Mouse (Mus musculus) lung, embryonic 15.5 days (tissue): Measurements from ENCODE around the gene Epas1. TPM values are rescaled to one million over a fixed set of nuclear protein-coding genes. Genes with fewer than 3 reads are reported as not detected.

Source experiments
- ATAC-seq: fragments of 200-750 bp; cut with Nextera tagmentation; 2 replicates; pipeline ENCODE4 v1.8.0; 2017; ENCODE audit warnings: moderate number of reproducible peaks, borderline replicate concordance; ENCODE audit not compliant: low FRiP score, low TSS enrichment; ENCODE audit errors: extremely low read depth
- H3K27ac ChIP-seq: fragments of 300-500 bp; sonication (generic); 2 replicates; pipeline ENCODE4 v1.5.1; 2015; ENCODE audit warnings: moderate library complexity, mild to moderate bottlenecking, inconsistent platforms
- H3K27me3 ChIP-seq: fragments of 300-500 bp; sonication (generic); 2 replicates; pipeline ENCODE4 v1.6.1; 2015; ENCODE audit warnings: inconsistent platforms
- H3K36me3 ChIP-seq: fragments of 300-500 bp; sonication (generic); 2 replicates; pipeline ENCODE4 v1.6.1; 2015; ENCODE audit warnings: inconsistent platforms
- H3K4me1 ChIP-seq: fragments of 300-500 bp; sonication (generic); 2 replicates; pipeline ENCODE4 v1.6.1; 2015; ENCODE audit warnings: inconsistent platforms
- H3K4me2 ChIP-seq: fragments of 300-500 bp; sonication (generic); 2 replicates; pipeline ENCODE4 v1.6.1; 2015; ENCODE audit warnings: inconsistent platforms, mild to moderate bottlenecking, moderate library complexity
- H3K4me3 ChIP-seq: fragments of 300-500 bp; sonication (generic); 2 replicates; pipeline ENCODE4 v1.5.1; 2015; ENCODE audit warnings: mild to moderate bottlenecking, inconsistent platforms
- H3K9ac ChIP-seq: fragments of 300-500 bp; sonication (generic); 2 replicates; pipeline ENCODE4 v1.6.1; 2015; ENCODE audit warnings: inconsistent platforms
- H3K9me3 ChIP-seq: fragments of 300-500 bp; sonication (generic); 2 replicates; pipeline ENCODE4 v1.6.1; 2016; ENCODE audit warnings: inconsistent platforms
- WGBS: fragments of 180-500 bp; shearing (Covaris S2); methylation state at CpG from one replicate; pipeline ENCODE4 v1.1.7; 2015; 5-methylcytosine and 5-hydroxymethylcytosine counted together
- polyA plus RNA-seq: library from polyadenylated mRNA; unstranded; fragments of >200 nt; fragmentation: Nextera tagmentation; extraction: Ambion mirVana; gene quantifications from 2 replicates; pipeline ENCODE4 v1.2.1, GENCODE M21; 2015

Epas1 gene
- polyA plus RNA-seq, 1 experiment from 2014 or later = 10.1 TPM

- Histone ChIP-seq H3K4me2 (no peak overlapping the region), H3K9me3 (no peaks in the 10 kb centered on the region), H3K9ac (no peak overlapping the region), H3K27ac (no peak overlapping the region), H3K4me1 (no peaks in the 10 kb centered on the region), H3K4me3 (no peak overlapping the region), H3K36me3 (no peaks in the 10 kb centered on the region), H3K27me3 (no peaks in the 10 kb centered on the region)
- 66% methylated on average over 5 of the region's 5 CpGs for WGBS
- no peak for ATAC-seq
Measured at GRCm38 (mm10) chr17:86761859-86762258, 8.4 kb downstream of the Epas1 start.

- Histone ChIP-seq H3K9me3 (no peaks in the 10 kb centered on the region), H3K27me3 (no peaks in the 10 kb centered on the region), H3K27ac (no peak overlapping the region), H3K36me3 (no peaks in the 10 kb centered on the region), H3K4me2 (no peak overlapping the region), H3K9ac (no peak overlapping the region), H3K4me1 (no peaks in the 10 kb centered on the region), H3K4me3 (no peak overlapping the region)
- 73% methylated on average over 11 of the region's 11 CpGs for WGBS
- ATAC-seq = no peak
Measured at GRCm38 (mm10) chr17:86762479-86763242, 9.2 kb downstream of the Epas1 start.

GRCm38 (mm10) chr17:86765762-86766404 lies 12.4 kb downstream of the Epas1 start:
- H3K4me3 ChIP-seq = no peak overlapping the region
- H3K9ac ChIP-seq = no peak overlapping the region
- H3K4me2 ChIP-seq = no peak overlapping the region
- no peak overlapping the region for H3K27ac ChIP-seq
- no peaks in the 10 kb centered on the region for H3K36me3 ChIP-seq
- 81% methylated on average over 8 of the region's 8 CpGs for WGBS
- ATAC-seq = no peak
- H3K9me3 ChIP-seq = no peaks in the 10 kb centered on the region
- peaks cover 20% of the 10 kb centered on the region for H3K4me1 ChIP-seq
- H3K27me3 ChIP-seq = no peaks in the 10 kb centered on the region

GRCm38 (mm10) chr17:86766412-86766811 lies 12.9 kb downstream of the Epas1 start:
- no peaks in the 10 kb centered on the region for H3K9me3 ChIP-seq
- no peaks in the 10 kb centered on the region for H3K36me3 ChIP-seq
- H3K4me3 ChIP-seq = no peak overlapping the region
- ATAC-seq = no peak
- H3K4me1 ChIP-seq = peaks cover 20% of the 10 kb centered on the region
- H3K27ac ChIP-seq = no peak overlapping the region
- no peak overlapping the region for H3K9ac ChIP-seq
- H3K4me2 ChIP-seq = no peak overlapping the region
- WGBS = 81% methylated on average over 4 of the region's 4 CpGs
- H3K27me3 ChIP-seq = no peaks in the 10 kb centered on the region

GRCm38 (mm10) chr17:86768596-86768995 lies 15.1 kb downstream of the Epas1 start:
- no peaks in the 10 kb centered on the region for H3K27me3 ChIP-seq
- H3K4me2 ChIP-seq = no peak overlapping the region
- ATAC-seq = no peak
- no peak overlapping the region for H3K4me3 ChIP-seq
- H3K4me1 ChIP-seq = peaks cover 20% of the 10 kb centered on the region
- H3K36me3 ChIP-seq = no peaks in the 10 kb centered on the region
- no peak overlapping the region for H3K9ac ChIP-seq
- H3K9me3 ChIP-seq = no peaks in the 10 kb centered on the region
- H3K27ac ChIP-seq = no peak overlapping the region
- WGBS = 70% methylated on average over 7 of the region's 7 CpGs

GRCm38 (mm10) chr17:86769330-86770211 lies 16.1 kb downstream of the Epas1 start:
- H3K9me3 ChIP-seq = no peaks in the 10 kb centered on the region
- no peak overlapping the region for H3K4me3 ChIP-seq
- no peaks in the 10 kb centered on the region for H3K36me3 ChIP-seq
- H3K4me2 ChIP-seq = no peak overlapping the region; the same call in 1 of the 2 replicates
- H3K27me3 ChIP-seq = no peaks in the 10 kb centered on the region
- peak overlapping the region; percentile 34 for H3K27ac ChIP-seq
- ATAC-seq = peak; percentile 79
- H3K9ac ChIP-seq = no peak overlapping the region
- peaks cover 20% of the 10 kb centered on the region for H3K4me1 ChIP-seq
- WGBS = 41% methylated on average over 16 of the region's 16 CpGs

GRCm38 (mm10) chr17:86770848-86771247 lies 17.3 kb downstream of the Epas1 start:
- 65% methylated on average over 5 of the region's 5 CpGs for WGBS
- Histone ChIP-seq H3K4me3 (no peak overlapping the region), H3K9ac (no peak overlapping the region), H3K4me1 (peaks cover 20% of the 10 kb centered on the region), H3K9me3 (no peaks in the 10 kb centered on the region), H3K27ac (no peak overlapping the region), H3K4me2 (no peak overlapping the region), H3K36me3 (no peaks in the 10 kb centered on the region), H3K27me3 (no peaks in the 10 kb centered on the region)
- ATAC-seq = no peak

- Histone ChIP-seq H3K27ac (no peak overlapping the region), H3K9me3 (no peaks in the 10 kb centered on the region), H3K9ac (no peak overlapping the region), H3K36me3 (no peaks in the 10 kb centered on the region), H3K27me3 (no peaks in the 10 kb centered on the region), H3K4me1 (peaks cover 20% of the 10 kb centered on the region), H3K4me2 (no peak overlapping the region), H3K4me3 (no peak overlapping the region)
- ATAC-seq = no peak
- WGBS = 57% methylated on average over 11 of the region's 11 CpGs
Measured at GRCm38 (mm10) chr17:86772035-86772434, 18.5 kb downstream of the Epas1 start.

GRCm38 (mm10) chr17:86772929-86773588 lies 19.6 kb downstream of the Epas1 start:
- no peak for ATAC-seq
- no peaks in the 10 kb centered on the region for H3K27me3 ChIP-seq
- no peak overlapping the region for H3K4me3 ChIP-seq
- H3K4me1 ChIP-seq = peaks cover 20% of the 10 kb centered on the region
- no peak overlapping the region for H3K27ac ChIP-seq
- H3K9me3 ChIP-seq = no peaks in the 10 kb centered on the region
- H3K4me2 ChIP-seq = no peak overlapping the region
- WGBS = 86% methylated on average over 15 of the region's 15 CpGs
- H3K36me3 ChIP-seq = no peaks in the 10 kb centered on the region
- H3K9ac ChIP-seq = no peak overlapping the region

GRCm38 (mm10) chr17:86776538-86776937 lies 23.0 kb downstream of the Epas1 start:
- no peak overlapping the region for H3K9ac ChIP-seq
- no peaks in the 10 kb centered on the region for H3K27me3 ChIP-seq
- no peak overlapping the region for H3K27ac ChIP-seq
- 56% methylated on average over 12 of the region's 12 CpGs for WGBS
- no peak overlapping the region for H3K4me2 ChIP-seq
- peaks cover 12% of the 10 kb centered on the region; the same call in 1 of the 2 replicates for H3K4me1 ChIP-seq
- H3K9me3 ChIP-seq = no peaks in the 10 kb centered on the region
- no peaks in the 10 kb centered on the region for H3K36me3 ChIP-seq
- ATAC-seq = no peak
- H3K4me3 ChIP-seq = no peak overlapping the region

- H3K27me3 ChIP-seq = no peaks in the 10 kb centered on the region
- peaks cover 23% of the 10 kb centered on the region for H3K4me1 ChIP-seq
- no peak overlapping the region for H3K27ac ChIP-seq
- H3K9me3 ChIP-seq = no peaks in the 10 kb centered on the region
- H3K4me3 ChIP-seq = no peak overlapping the region
- H3K36me3 ChIP-seq = no peaks in the 10 kb centered on the region
- H3K9ac ChIP-seq = no peak overlapping the region
- H3K4me2 ChIP-seq = no peak overlapping the region
- no peak for ATAC-seq
- WGBS = 87% methylated on average over 6 of the region's 6 CpGs
Measured at GRCm38 (mm10) chr17:86778147-86778546, 24.6 kb downstream of the Epas1 start.
